Mouse (Mus musculus) gastrocnemius, adult 18-20 months (tissue): ENCODE results near the gene Rom1. TPM values are rescaled to one million over a fixed set of nuclear protein-coding genes. Genes with fewer than 3 reads are reported as not detected.

Experiments used
- DNase-seq: peaks from one replicate; pipeline ENCODE4 v3.0.0; 2021; ENCODE audit warnings: low spot score
- total RNA-seq, 2 experiments: library from RNA; stranded (reverse); gene quantifications; 2 replicates each; pipeline ENCODE4 v1.2.3; 2021

Rom1 gene
- total RNA-seq, 2 experiments from 2014 or later, result 7.8 TPM

GRCm38 (mm10) chr19:8942276-8942964, 13.3 kb upstream of the Rom1 start:
- no peak for DNase-seq

DNA sequence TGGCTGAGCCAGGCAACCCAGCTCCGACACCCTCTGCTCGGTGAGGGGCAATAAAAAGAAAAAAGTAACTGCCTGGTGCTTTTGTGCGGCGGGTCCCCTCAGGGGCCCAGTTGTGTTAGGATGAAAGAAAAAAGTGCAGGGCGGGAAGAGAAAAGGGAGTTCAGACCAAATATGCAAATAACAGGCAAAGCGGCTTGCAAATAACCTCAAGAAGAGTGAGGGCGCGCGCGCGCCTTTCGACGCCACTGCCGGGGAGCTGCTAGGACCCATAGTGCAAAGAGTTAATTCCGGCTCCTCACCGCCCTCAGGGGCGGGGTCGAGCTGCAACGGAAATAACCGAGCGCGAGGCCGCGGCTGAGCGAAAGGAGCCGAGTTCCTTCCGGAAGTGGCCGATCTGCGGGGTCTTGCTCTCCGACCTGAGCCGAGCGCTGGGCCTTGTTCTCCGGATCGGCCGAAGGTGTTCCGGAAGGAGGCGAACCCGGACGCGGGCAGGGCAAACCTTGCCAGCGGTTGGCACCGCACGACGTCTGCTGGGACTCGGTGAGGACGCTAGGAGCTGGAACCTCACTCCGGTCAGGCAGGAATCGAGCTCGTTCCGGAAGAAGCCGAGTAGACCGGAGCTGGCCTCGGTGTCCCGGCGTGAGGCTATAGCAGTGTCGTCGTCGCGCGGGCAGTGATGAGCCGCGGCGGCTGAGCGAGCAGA, 12.5 kb upstream of the Rom1 start, which contains the start of gene Mta2:
Mta2 (plus strand) TSS at position 361 of the 703 bp plus-strand sequence.
- DNase-seq, result peak; percentile 95

GRCm38 (mm10) chr19:8941136-8941514, 12.0 kb upstream of the Rom1 start:
- no peak for DNase-seq

DNA sequence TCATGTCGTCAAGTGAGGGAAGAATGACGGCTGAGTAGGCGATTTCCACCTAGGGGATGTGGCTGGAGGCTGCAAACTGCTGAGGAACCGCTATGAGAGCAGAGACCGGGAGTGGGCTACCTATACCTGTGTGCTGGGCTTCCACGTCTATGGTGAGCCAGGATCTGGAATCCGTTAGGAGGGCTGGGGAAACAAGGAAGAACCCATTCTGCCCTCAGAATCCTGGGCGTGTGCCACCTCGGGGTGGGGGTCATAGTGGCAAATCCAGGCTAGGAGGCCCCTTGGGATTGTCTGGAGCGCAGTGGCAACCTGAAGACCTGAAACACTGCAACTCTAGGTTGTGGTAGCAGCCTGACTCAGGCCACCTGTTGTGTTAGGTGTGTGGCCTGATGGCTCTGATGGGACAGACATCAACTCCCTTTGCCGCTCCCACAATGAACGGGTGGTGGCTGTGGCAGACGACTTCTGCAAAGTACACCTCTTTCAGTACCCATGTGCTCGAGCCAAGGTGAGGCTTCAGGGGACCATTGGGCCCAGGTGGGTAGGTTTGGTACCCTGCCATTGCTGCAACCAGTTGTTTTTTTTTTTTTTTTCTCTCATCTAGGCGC, 11.5 kb upstream of the Rom1 start:
- no peak for DNase-seq

DNA sequence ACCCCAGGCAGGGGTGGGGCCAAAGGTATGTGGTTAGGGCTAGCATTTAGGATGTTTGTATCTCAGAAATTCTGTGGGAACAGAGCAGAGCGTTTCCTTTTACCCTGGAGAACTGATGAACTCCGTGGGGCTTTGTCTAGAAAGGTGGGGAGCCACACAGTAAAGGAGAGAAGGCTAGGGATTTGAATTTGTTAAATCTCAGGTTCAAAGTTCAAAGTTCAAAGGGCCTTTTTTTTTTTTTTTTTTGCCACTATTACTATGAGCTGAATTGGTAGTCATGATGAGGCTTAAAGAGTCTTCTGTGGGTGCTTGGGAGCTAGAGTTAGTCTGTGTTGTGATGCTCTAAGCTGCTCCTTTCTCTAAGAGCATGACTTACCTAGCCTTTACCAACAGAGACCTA, 7.6 kb upstream of the Rom1 start:
- no peak for DNase-seq

DNA sequence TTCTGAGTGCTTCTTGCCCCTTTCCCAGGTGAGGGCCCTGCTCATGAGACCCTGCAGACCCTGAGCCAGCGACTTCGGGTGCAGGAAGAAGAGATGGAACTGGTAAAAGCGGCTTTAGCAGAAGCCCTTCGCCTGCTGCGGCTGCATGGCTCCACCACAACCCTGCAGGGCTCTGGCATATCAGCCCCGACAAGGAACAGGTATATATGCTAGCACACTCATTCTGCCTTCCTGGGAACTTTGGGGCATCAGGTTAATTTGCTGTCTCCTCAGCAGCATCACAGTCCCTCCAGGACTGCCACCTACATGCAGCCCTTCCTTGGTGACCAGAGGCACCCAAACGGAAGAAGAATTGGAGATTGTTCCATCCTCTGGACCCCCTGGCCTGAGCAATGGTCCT, 1.6 kb upstream of the Rom1 start:
- no peak for DNase-seq

- no peak for DNase-seq
Observed at GRCm38 (mm10) chr19:8930117-8930516, 961 bp upstream of the Rom1 start.

GRCm38 (mm10) chr19:8928689-8929223, 400 bp downstream of the Rom1 start:
- DNase-seq, result no peak

DNA sequence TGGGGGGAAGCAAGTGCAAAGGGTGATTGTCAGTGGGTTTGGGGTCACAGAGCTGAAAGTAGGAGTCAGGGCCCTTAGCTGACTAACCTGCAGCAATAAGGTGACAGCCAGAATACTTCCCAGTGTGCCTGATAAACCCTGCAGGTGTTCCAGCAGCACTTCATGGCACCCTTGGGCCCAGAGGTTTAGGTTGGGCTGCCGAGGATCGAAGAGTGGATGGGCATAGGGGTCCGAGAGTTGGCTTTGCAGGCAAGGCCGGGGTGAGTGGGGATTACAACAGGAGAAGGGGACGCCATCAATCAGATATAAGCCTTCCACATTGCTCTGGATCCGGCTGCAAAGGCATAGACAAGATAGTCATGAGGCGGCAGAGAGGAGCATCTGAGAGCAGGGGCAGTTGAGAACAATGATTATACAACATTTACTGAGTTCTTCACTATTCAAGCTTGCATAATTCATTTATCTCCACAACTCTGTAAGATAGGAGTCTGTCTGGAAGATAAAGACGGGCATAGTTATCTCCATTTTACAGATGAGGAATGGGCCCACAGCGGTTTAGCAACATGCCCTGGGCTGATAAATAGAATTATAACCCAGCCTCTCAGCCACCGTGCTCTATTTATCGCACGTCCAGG, 1.1 kb downstream of the Rom1 start:
- no peak for DNase-seq

DNA sequence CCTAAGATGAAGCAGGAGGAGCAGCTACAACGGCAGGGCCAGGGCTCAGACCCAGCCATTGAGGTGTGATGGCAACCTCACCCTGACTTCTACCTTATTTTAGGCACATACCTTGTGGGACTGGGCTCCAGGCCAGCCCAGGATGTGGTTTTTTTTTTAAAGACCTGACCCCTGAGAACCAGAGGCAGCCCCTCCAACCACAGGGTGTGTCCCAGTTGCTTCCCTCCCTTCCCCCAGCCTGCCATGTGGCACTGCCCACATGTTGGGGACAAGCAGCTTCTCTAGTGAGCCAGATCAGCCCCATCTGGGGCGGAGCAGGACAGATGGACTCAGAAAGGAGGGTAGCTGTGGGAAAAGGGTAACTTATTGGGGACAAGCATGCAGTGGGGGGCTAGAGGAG, 2.4 kb downstream of the Rom1 start:
- DNase-seq, result no peak

- no peak for DNase-seq
Observed at GRCm38 (mm10) chr19:8921741-8922140, 7.4 kb downstream of the Rom1 start.

GRCm38 (mm10) chr19:8920836-8921291, 8.3 kb downstream of the Rom1 start:
- no peak for DNase-seq

DNA sequence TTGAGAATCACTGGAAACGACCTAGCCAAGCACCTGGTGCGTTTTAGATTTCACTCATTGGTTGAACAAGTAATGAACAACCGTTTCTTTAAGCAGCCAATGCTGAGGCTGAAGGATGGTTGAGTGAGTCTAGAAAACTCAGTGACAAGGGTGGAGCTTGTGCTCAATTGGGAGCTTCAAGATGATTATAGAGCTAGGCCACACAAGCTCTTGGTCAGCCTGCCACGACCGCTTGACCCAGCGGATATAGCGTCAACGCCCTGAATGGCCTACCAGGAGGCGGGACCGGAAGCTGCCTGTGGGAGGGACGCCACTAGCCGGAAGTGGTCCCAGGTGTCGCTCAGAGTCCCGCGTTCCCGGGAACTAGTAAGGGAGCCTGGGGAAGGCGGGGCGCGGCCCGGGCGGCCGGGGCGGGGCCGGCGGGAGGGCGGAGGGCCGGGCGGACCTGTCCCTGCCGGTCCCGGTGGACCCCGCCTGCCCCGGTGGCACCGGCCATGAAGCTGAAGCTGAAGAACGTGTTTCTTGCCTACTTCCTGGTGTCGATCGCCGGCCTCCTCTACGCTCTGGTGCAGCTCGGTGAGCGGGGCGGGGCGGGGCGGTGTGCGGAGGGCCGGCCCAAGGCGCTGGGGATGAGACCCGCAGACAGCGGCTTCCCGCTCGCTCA, 9.0 kb downstream of the Rom1 start, which contains the start of gene B3gat3:
B3gat3 (plus strand) TSS at position 302 of the 664 bp plus-strand sequence.
- peak; percentile 97 for DNase-seq

- no peak for DNase-seq
Observed at GRCm38 (mm10) chr19:8919684-8920072, 9.5 kb downstream of the Rom1 start.

GRCm38 (mm10) chr19:8919000-8919399, 10.2 kb downstream of the Rom1 start:
- DNase-seq, result no peak

- DNase-seq, result no peak
Observed at GRCm38 (mm10) chr19:8914212-8914611, 14.9 kb downstream of the Rom1 start.

DNA sequence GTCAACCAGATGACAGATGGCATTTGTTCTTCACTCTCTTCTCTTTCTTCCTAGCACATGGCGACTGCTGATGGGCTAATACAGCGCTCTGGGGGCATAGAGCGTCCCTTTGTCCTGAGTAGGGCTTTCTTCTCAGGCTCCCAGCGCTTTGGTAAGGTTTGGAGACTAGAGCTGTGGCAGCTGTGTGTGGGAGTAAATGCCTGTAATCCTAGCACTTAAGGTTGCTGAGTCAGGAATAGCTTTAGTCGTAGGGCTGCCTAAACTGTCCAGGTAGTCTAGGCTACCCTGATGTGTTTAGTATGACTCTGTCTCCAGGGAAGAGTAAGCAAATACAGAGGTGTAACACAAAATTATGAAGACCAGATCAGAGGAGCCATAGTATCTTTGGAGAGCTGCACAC, 17.3 kb downstream of the Rom1 start:
- DNase-seq, result no peak

DNA sequence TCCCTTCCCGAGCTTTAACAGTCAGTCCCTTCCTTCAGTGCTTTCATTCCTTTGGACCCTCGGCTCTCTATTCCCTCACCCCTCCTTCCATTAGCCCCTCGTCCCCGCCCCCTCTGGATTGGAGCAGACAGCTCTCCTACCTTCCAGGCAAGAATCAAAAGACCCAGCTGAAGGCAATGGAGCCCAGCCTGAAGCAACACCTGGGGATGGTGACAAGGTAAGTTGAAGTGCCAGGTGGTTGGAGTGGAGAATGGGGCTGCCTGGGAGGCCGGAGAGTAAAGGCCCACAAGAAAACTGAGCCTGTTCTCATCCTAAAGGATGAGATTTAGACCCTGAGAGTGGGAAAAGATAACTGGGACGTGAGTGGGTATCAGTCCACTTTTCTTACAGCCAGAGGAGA, 20.6 kb downstream of the Rom1 start:
- DNase-seq, result no peak

- DNase-seq, result no peak
Observed at GRCm38 (mm10) chr19:8903412-8903811, 25.7 kb downstream of the Rom1 start.

- DNase-seq, result no peak
Observed at GRCm38 (mm10) chr19:8899079-8899478, 30.1 kb downstream of the Rom1 start.

- DNase-seq, result no peak
Observed at GRCm38 (mm10) chr19:8898576-8898975, 30.6 kb downstream of the Rom1 start.
